Mouse (Mus musculus): Measurements from ENCODE around the gene Cep112. TPM values are rescaled to one million over a fixed set of nuclear protein-coding genes. Genes with fewer than 3 reads are reported as not detected.

Gene Cep112
- polyA plus RNA-seq, 1 experiment from 2014 or later, result 11.8 TPM

DNA sequence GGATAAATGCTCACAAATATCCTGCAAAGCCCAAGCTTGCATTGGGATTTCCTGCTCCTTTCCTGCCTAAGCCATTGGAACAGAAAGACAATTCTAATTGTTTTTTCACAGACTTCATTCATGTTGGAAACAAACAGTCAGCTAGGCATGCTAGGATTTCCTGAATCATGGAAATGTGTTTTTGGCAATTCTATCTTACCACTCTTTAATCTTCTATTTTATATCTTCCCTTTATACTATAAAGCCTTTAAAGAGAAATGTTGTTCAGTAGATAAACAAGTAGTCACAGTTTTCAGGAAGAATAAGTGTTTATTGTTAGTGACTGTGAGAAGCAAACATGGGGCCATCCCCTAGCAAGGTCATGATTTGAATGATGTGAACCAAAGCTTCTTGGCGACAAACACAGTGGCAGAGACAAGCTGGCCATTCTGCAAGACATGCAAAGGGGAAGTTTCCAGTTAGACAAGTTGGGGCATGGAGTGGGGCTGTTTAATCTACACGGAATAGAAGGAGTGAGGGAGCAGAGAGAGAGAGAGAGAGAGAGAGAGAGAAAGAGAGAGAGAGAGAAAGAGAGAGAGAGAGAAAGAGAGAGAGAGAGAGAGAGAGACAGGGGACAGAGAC is 169.1 kb downstream of the Cep112 start:
- H3K4me2 ChIP-seq, result no peak overlapping the region
- 52% methylated on average over 2 of the region's 2 CpGs for WGBS (ENCODE audit: insufficient replicate concordance)
- H3K4me3 ChIP-seq (ENCODE audit: low read depth, low read length), result no peak overlapping the region
- no peak overlapping the region for H3K27ac ChIP-seq (ENCODE audit: low read depth, low read length)
- no peak overlapping the region for H3K9ac ChIP-seq (ENCODE audit: low read depth, low read length)
- ATAC-seq (replicated peaks; ENCODE audit: insufficient number of reproducible peaks, low FRiP score, low TSS enrichment), result no peak
- no peaks in the 10 kb centered on the region for H3K27me3 ChIP-seq (ENCODE audit: control insufficient read depth, insufficient read depth, low read length)
- H3K36me3 ChIP-seq (ENCODE audit: control insufficient read depth, insufficient read depth, low read length), result no peaks in the 10 kb centered on the region
- H3K9me3 ChIP-seq (replicated peaks; ENCODE audit: control insufficient read depth, low read length), result no peaks in the 10 kb centered on the region
- H3K4me1 ChIP-seq (ENCODE audit: control insufficient read depth, insufficient read depth, low read length), result no peaks in the 10 kb centered on the region

DNA sequence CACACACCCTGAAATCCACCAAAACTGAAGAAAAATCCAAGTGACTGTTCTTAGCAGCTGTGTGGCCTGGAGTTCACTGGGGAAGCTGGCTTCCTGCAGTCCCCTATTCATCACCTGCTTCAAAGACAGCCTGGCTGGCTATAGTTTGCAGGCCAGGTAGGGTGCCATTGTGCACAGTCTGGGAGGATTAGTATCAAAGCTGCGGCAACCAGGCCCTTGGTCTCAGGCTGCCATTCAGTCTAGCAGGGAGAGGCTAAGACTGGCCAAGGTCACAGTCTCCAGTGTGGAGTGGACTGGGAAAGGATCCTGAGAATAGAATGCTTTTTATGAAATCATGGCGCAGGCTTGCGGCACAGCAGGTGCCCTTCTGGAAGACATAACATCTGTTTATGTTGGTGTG is 180.3 kb downstream of the Cep112 start:
- no peaks in the 10 kb centered on the region for H3K36me3 ChIP-seq (ENCODE audit: control insufficient read depth, insufficient read depth, low read length)
- no peak overlapping the region for H3K4me2 ChIP-seq
- H3K9ac ChIP-seq (ENCODE audit: low read depth, low read length), result no peak overlapping the region
- H3K4me1 ChIP-seq (ENCODE audit: control insufficient read depth, insufficient read depth, low read length), result no peaks in the 10 kb centered on the region
- ATAC-seq (replicated peaks; ENCODE audit: insufficient number of reproducible peaks, low FRiP score, low TSS enrichment), result no peak
- H3K27me3 ChIP-seq (ENCODE audit: control insufficient read depth, insufficient read depth, low read length), result no peaks in the 10 kb centered on the region
- no peak overlapping the region for H3K27ac ChIP-seq (ENCODE audit: low read depth, low read length)
- H3K9me3 ChIP-seq (replicated peaks; ENCODE audit: control insufficient read depth, low read length), result no peaks in the 10 kb centered on the region
- 63% methylated on average over 3 of the region's 3 CpGs for WGBS (ENCODE audit: insufficient replicate concordance)
- H3K4me3 ChIP-seq (ENCODE audit: low read depth, low read length), result no peak overlapping the region

DNA sequence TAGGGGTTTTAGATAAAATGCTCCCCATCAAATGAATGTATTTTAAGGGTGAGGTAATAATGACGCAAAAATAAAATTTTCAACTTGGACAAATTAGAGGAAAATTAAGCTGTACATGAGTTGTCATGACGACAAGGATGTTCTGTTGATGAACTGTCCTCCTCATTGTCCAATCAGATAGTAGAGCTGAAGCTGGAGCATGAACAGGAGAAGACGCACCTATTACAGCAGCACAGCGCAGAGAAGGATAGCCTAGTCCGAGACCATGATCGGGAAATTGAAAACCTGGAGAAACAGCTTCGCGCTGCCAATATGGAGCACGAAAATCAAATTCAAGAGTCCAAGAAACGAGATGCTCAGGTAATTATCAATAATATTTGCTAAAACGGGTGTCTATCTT is 181.0 kb downstream of the Cep112 start:
- Histone ChIP-seq H3K9me3 (replicated peaks; ENCODE audit: control insufficient read depth, low read length) (no peaks in the 10 kb centered on the region), H3K27me3 (ENCODE audit: control insufficient read depth, insufficient read depth, low read length) (no peaks in the 10 kb centered on the region), H3K27ac (ENCODE audit: low read depth, low read length) (no peak overlapping the region), H3K9ac (ENCODE audit: low read depth, low read length) (no peak overlapping the region), H3K36me3 (ENCODE audit: control insufficient read depth, insufficient read depth, low read length) (no peaks in the 10 kb centered on the region), H3K4me3 (ENCODE audit: low read depth, low read length) (no peak overlapping the region), H3K4me2 (no peak overlapping the region), H3K4me1 (ENCODE audit: control insufficient read depth, insufficient read depth, low read length) (no peaks in the 10 kb centered on the region)
- WGBS (ENCODE audit: insufficient replicate concordance), result 84% methylated on average over 11 of the region's 11 CpGs
- ATAC-seq (replicated peaks; ENCODE audit: insufficient number of reproducible peaks, low FRiP score, low TSS enrichment), result no peak

DNA sequence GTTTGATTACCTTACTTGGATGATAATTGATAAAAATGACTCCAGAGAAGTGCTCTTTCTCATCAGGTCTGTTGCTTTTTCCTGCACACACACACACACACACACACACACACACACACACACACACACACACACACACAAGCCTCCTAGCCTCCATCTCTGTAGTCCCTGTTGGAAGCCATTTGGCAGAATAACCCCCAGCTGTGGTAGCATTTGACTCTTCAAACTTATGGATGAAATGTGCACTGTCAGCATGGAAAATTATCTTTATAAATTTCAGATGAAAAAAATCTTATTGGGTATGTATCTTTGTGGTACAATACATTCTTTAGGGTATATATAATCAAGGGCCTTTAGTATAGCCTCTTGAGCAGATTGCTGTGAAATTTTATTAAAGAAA is 181.8 kb downstream of the Cep112 start:
- no peaks in the 10 kb centered on the region for H3K27me3 ChIP-seq (ENCODE audit: control insufficient read depth, insufficient read depth, low read length)

DNA sequence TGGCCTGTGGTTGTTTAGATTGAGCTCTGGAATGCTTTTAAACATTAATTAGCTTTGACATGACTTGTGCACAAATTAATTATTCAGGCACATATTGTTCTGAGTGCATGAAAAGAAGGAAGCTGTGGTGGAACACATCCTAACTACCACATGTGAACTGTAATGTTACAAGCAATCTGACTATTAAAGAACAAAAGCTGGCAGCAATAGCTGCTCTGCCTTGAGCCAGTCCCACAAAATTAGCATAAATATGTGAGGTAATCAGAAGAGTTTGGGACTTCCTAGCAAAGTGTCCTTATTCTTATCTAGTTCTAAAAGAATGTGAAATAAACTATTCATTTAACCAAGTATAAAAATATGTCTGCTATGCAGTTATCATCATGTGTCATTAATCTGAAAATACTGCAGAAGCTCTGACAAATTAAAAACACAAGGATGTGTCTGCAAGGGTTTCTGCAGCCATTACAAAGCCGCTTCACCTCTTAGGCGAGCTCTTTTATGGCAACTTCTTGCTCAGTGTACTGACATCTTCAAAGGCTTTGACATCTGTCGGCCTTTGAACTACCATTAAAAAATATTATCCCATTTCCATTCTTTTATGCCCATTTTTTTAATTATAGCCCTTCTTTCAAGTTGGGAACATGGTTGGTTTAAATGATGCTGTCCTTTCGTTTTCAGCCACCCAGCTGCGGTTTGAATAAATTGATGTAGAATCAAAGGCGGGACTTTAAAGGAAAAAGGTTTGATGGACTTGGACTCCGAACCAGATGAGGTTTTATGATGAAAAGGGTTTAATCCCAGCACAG is 195.8 kb downstream of the Cep112 start:
- Histone ChIP-seq H3K4me2 (no peak overlapping the region), H3K27ac (ENCODE audit: low read depth, low read length) (no peak overlapping the region)

More for the DNA sequence above, 181.8 kb downstream of the Cep112 start:
- no peak for ATAC-seq (replicated peaks; ENCODE audit: insufficient number of reproducible peaks, low FRiP score, low TSS enrichment)
- H3K9me3 ChIP-seq (replicated peaks; ENCODE audit: control insufficient read depth, low read length), result no peaks in the 10 kb centered on the region
- H3K36me3 ChIP-seq (ENCODE audit: control insufficient read depth, insufficient read depth, low read length), result no peaks in the 10 kb centered on the region
- no peak overlapping the region for H3K27ac ChIP-seq (ENCODE audit: low read depth, low read length)
- no peaks in the 10 kb centered on the region for H3K4me1 ChIP-seq (ENCODE audit: control insufficient read depth, insufficient read depth, low read length)
- no peak overlapping the region for H3K4me2 ChIP-seq
- no peak overlapping the region for H3K4me3 ChIP-seq (ENCODE audit: low read depth, low read length)
- H3K9ac ChIP-seq (ENCODE audit: low read depth, low read length), result no peak overlapping the region

DNA sequence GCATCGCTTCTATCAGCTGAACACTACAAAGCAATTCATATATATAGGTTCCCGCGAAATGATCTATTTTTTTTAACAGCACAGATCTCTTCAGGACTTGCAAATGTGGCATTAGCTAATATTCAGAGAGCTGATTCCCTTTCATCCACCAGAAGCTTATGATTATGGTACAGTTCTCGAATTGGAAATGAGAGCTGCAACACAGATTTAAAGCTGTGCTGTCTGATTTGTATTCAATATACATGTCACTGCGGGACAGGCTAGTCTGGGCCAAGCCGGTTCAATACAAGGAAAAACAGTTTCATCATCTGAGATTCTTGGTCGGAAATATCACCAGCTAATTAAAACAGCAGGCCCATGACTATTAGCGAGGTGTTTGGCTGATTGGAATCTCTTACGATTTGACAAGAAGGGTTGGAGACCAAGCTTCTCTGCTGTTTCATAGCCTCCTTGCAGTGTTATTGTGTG is 196.5 kb downstream of the Cep112 start:
- no peak overlapping the region for H3K4me2 ChIP-seq
- H3K9ac ChIP-seq (ENCODE audit: low read depth, low read length), result no peak overlapping the region
- 87% methylated on average over 9 of the region's 9 CpGs for WGBS (ENCODE audit: insufficient replicate concordance)
- H3K36me3 ChIP-seq (ENCODE audit: control insufficient read depth, insufficient read depth, low read length), result no peaks in the 10 kb centered on the region
- H3K9me3 ChIP-seq (replicated peaks; ENCODE audit: control insufficient read depth, low read length), result 0 out of 2 replicates have a peak, but pooled peaks cover 2% of the 10 kb centered on the region
- no peak overlapping the region for H3K4me3 ChIP-seq (ENCODE audit: low read depth, low read length)
- ATAC-seq (replicated peaks; ENCODE audit: insufficient number of reproducible peaks, low FRiP score, low TSS enrichment), result no peak
- H3K4me1 ChIP-seq (ENCODE audit: control insufficient read depth, insufficient read depth, low read length), result no peaks in the 10 kb centered on the region
- no peak overlapping the region for H3K27ac ChIP-seq (ENCODE audit: low read depth, low read length)
- H3K27me3 ChIP-seq (ENCODE audit: control insufficient read depth, insufficient read depth, low read length), result no peaks in the 10 kb centered on the region

More for the DNA sequence above, 195.8 kb downstream of the Cep112 start:
- H3K9me3 ChIP-seq (replicated peaks; ENCODE audit: control insufficient read depth, low read length), result 0 out of 2 replicates have a peak, but pooled peaks cover under 1% of the 10 kb centered on the region
- H3K27me3 ChIP-seq (ENCODE audit: control insufficient read depth, insufficient read depth, low read length), result no peaks in the 10 kb centered on the region
- no peaks in the 10 kb centered on the region for H3K36me3 ChIP-seq (ENCODE audit: control insufficient read depth, insufficient read depth, low read length)
- no peak overlapping the region for H3K9ac ChIP-seq (ENCODE audit: low read depth, low read length)
- no peak for ATAC-seq (replicated peaks; ENCODE audit: insufficient number of reproducible peaks, low FRiP score, low TSS enrichment)
- H3K4me1 ChIP-seq (ENCODE audit: control insufficient read depth, insufficient read depth, low read length), result no peaks in the 10 kb centered on the region
- WGBS (ENCODE audit: insufficient replicate concordance), result 79% methylated on average over 7 of the region's 7 CpGs
- H3K4me3 ChIP-seq (ENCODE audit: low read depth, low read length), result no peak overlapping the region

DNA sequence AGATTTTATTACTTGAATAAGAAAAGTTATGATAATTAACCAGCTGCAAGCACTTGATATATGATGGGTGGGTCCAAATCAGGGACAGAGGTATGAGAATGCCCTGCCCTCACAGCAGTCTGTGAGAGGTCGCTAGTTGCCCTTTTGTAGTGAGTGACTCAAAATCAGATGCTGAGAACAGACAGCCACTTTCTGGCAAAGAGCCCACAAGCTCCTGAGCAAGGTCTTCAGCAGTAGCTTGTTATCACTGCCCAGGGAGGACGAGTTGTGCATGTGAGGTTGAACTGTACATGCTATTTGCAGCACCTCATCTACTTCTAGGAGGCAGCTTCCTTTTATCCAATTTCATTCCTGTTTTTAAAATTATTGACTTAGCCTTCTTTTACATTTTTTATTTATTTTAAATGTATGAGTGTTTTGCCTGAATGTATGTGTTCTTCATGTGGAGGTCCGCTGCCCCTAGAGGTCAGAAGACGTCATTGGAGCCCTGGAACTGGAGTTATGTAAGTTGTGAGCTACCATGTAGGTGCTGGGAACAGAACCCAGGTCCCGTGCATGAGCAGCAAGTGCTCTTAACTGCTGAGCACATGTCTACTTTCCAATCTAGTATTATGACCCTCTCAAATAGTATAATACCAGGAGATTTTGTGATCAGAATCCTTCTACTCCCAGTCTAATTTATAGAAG is 200.7 kb downstream of the Cep112 start:
- 68% methylated on average over 5 of the region's 5 CpGs for WGBS (ENCODE audit: insufficient replicate concordance)
- H3K36me3 ChIP-seq (ENCODE audit: control insufficient read depth, insufficient read depth, low read length), result no peaks in the 10 kb centered on the region

DNA sequence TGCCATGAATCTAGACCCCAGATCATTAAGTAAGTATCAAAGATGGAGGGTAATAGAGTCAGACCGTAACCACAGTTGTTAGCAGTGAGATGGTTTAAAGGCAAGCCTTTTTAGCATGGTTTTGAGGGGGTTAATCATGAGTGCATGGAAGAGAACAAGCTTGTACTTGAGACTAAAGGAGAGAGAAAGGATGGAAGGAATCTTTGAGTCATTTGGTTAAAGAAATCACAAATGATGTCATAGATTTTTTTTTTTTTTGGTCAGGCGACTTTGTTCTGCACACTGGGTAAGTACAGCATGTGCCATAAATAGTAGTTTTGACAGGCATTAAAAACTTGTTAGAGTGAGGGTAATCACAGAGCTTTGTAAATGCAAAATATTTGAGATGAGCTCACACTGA is 212.8 kb downstream of the Cep112 start:
- Histone ChIP-seq H3K27ac (ENCODE audit: low read depth, low read length) (no peak overlapping the region), H3K4me2 (no peak overlapping the region), H3K9me3 (replicated peaks; ENCODE audit: control insufficient read depth, low read length) (no peaks in the 10 kb centered on the region), H3K9ac (ENCODE audit: low read depth, low read length) (no peak overlapping the region), H3K4me1 (ENCODE audit: control insufficient read depth, insufficient read depth, low read length) (no peaks in the 10 kb centered on the region), H3K36me3 (ENCODE audit: control insufficient read depth, insufficient read depth, low read length) (no peaks in the 10 kb centered on the region), H3K4me3 (ENCODE audit: low read depth, low read length) (no peak overlapping the region), H3K27me3 (ENCODE audit: control insufficient read depth, insufficient read depth, low read length) (no peaks in the 10 kb centered on the region)
- ATAC-seq (replicated peaks; ENCODE audit: insufficient number of reproducible peaks, low FRiP score, low TSS enrichment), result no peak
- 73% methylated on average over 2 of the region's 2 CpGs for WGBS (ENCODE audit: insufficient replicate concordance)

More for the DNA sequence above, 200.7 kb downstream of the Cep112 start:
- no peaks in the 10 kb centered on the region for H3K27me3 ChIP-seq (ENCODE audit: control insufficient read depth, insufficient read depth, low read length)
- H3K27ac ChIP-seq (ENCODE audit: low read depth, low read length), result no peak overlapping the region
- no peak overlapping the region for H3K9ac ChIP-seq (ENCODE audit: low read depth, low read length)
- H3K4me3 ChIP-seq (ENCODE audit: low read depth, low read length), result no peak overlapping the region
- ATAC-seq (replicated peaks; ENCODE audit: insufficient number of reproducible peaks, low FRiP score, low TSS enrichment), result no peak
- H3K9me3 ChIP-seq (replicated peaks; ENCODE audit: control insufficient read depth, low read length), result 0 out of 2 replicates have a peak, but pooled peaks cover 2% of the 10 kb centered on the region
- no peaks in the 10 kb centered on the region for H3K4me1 ChIP-seq (ENCODE audit: control insufficient read depth, insufficient read depth, low read length)
- H3K4me2 ChIP-seq, result no peak overlapping the region

Data from heart, embryonic 11.5 days (tissue).